ENCODE assay signal across 34 mouse cellular contexts in genomic region chr4:145564111-145564821, GRCm38 (mm10). TPM values are rescaled to one million over a fixed set of nuclear protein-coding genes. Genes with fewer than 3 reads are reported as not detected.
DNase-seq lines count a peak whose midpoint lies in the region; ATAC-seq and TF ChIP-seq lines count a peak whose summit lies in the region.
"Had no signal": no experiment of that assay in that cellular context is flagged by ENCODE, and none has a peak within 500 bp of the region (broad histone marks: within the 10 kb centered on the region; RNA-seq: fewer than 3 reads in every experiment).

No protein-coding gene starts in this region.

- ATAC-seq in CD4-positive, CD25-positive, alpha-beta regulatory T cell, adult 4 months: peak; percentile 53
- ATAC-seq in hematopoietic stem cell, adult 5-6 weeks (replicated peaks in 1 of 2; ENCODE audit: insufficient read depth in 1 of 2, low FRiP score in 2 of 2, low TSS enrichment in 1 of 2, low read depth in 1 of 2, poor library complexity in 2 of 2, severe bottlenecking in 2 of 2): peak; percentile 68 to 74; a peak in 3 of 4 replicates
- ATAC-seq: forebrain, embryonic 13.5 days had no signal

- no peak overlapping the region for H3K27ac ChIP-seq in layer of hippocampus, adult 2 months
- H3K27ac ChIP-seq: forebrain, embryonic 13.5 days; hindbrain, embryonic 10.5 days; hindbrain, embryonic 15.5 days; liver, embryonic 14.5 days; midbrain, embryonic 12.5 days; neural tube, embryonic 12.5 days had no signal

- no peak overlapping the region for H3K4me3 ChIP-seq in layer of hippocampus, adult 2 months
- H3K4me3 ChIP-seq: forebrain, embryonic 13.5 days; heart, embryonic 12.5 days; hindbrain, embryonic 10.5 days; hindbrain, embryonic 15.5 days; midbrain, embryonic 12.5 days; myocyte; neural tube, embryonic 12.5 days had no signal

- DNase-seq in 3134 (ENCODE audit: extremely low read depth, insufficient read length, low spot score) (peak; percentile 15), R1 (ENCODE audit: low read depth, low spot score) (peak; percentile 89), MN1 (ENCODE audit: low spot score) (no peak)
- DNase-seq in adrenal gland, adult 18-20 months (ENCODE audit: low spot score in 2 of 2): no peak
- no peak for DNase-seq in gastrocnemius, postnatal 10 days
- no peak for DNase-seq in layer of hippocampus, adult 2 months (ENCODE audit: low spot score in 2 of 2)
- DNase-seq: adrenal gland, adult 8-10 months; B cell, adult 2 months; cerebellum, adult 2 months; cerebellum, postnatal 14 days; kidney, adult 2 months; kidney, postnatal 36 days; layer of hippocampus, postnatal 36 days; left cerebral cortex, postnatal 4 days; lung, adult 2 months; lung, postnatal 14 days; thymus, adult 2 months; thymus, postnatal 4 days had no signal

- no peak for TF ChIP-seq CTCF in layer of hippocampus, adult 2 months (conservative IDR thresholded peaks at IDR 0.05)

RNA-seq across cellular contexts. Expression of gene Gm13212, which starts 20.7 kb away (rescaled TPM):
- polyA plus RNA-seq in CD4-positive, CD25-positive, alpha-beta regulatory T cell, adult 4 months (2017; shearing (Covaris generic)): 10 to 100 TPM; 11.2 to 16.2 TPM
- 20.5 and 32.0 TPM in 2 replicates for total RNA-seq in hematopoietic stem cell, adult 5-6 weeks (2017)
- total RNA-seq in adrenal gland, adult 18-20 months (2021): 1 to 10 TPM in 1 of 2 experiments, under 1 TPM in 1; 0.64 to 2.4 TPM
- 1 to 10 TPM; 1.0 to 1.2 TPM for total RNA-seq in gastrocnemius, postnatal 10 days (2021)
- total RNA-seq in layer of hippocampus, adult 2 months (2021): under 1 TPM in 1 of 2 experiments, not detected in 1; 0.36 TPM
- total RNA-seq: midbrain, postnatal 0 days had no signal

RNA-seq across cellular contexts. Expression of gene Zfp990, which starts 53.7 kb away (rescaled TPM):
- polyA plus RNA-seq in CD4-positive, CD25-positive, alpha-beta regulatory T cell, adult 4 months (2017; shearing (Covaris generic)): 1 to 10 TPM in 1 of 2 experiments, not detected in 1; 1.6 TPM
- 0.45 and 0.63 TPM in 2 replicates for total RNA-seq in hematopoietic stem cell, adult 5-6 weeks (2017)
- under 1 TPM; 0.58 to 0.96 TPM for total RNA-seq in adrenal gland, adult 18-20 months (2021)
- under 1 TPM; 0.31 to 0.59 TPM for total RNA-seq in gastrocnemius, postnatal 10 days (2021)
- under 1 TPM; 0.12 to 0.15 TPM for total RNA-seq in layer of hippocampus, adult 2 months (2021)
- total RNA-seq: gastrocnemius, adult 18-20 months; midbrain, postnatal 0 days had no signal
- polyA plus RNA-seq: cerebellum, adult 2 months; embryonic facial prominence, embryonic 11.5 days; forebrain, embryonic 13.5 days; gonadal fat pad, adult 2 months; heart, embryonic 12.5 days; heart, postnatal 0 days; limb, embryonic 14.5 days; lung, adult 2 months; midbrain, embryonic 12.5 days; neural tube, embryonic 12.5 days had no signal

Comparison
In these comparisons a context has a peak if more than half of its experiments do, and no peak if none do; other contexts are left out.
1. DNase-seq: peak in 3134 (single experiment) and R1 (single experiment); none in adrenal gland, adult 18-20 months (0 of 2), MN1 (single experiment), gastrocnemius, postnatal 10 days (single experiment) and layer of hippocampus, adult 2 months (0 of 2).